Mouse (Mus musculus): Measurements from ENCODE around the gene Slc26a1. TPM values are rescaled to one million over a fixed set of nuclear protein-coding genes. Genes with fewer than 3 reads are reported as not detected.

Slc26a1 gene
- polyA plus RNA-seq (2012; rRNA removed), result 19.4 and 24.4 TPM in 2 replicates

DNA sequence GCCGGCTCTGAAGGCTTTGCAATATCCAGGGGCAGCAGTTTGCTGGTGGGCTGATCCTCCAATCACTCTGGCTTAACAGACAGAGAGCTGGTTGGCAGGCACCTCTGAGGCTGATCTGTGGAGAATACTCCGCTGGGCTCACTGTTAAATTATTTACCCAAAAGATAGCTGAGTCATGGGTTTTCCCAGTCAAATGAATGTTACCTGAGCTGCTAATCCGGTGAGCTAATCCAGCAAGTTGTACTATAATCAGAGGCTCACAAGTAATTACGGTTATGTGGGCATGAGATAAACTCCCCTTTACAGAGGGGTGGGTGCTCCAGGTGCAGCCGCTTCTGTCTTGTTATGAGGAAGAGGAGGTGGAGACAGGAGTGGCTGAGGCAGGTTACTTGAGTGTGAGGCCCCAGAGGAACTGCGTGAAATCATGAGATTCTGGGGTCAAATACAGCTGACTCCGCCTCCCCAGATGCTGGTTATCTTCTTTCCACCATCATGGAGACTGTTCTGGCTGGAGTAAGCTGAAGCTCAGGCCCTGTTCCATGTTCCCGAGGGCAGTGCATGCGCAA is at the start of gene Slc26a1:
TSS of gene Slc26a1 (minus strand) at position 319 of the 566 bp plus-strand sequence.

DNA sequence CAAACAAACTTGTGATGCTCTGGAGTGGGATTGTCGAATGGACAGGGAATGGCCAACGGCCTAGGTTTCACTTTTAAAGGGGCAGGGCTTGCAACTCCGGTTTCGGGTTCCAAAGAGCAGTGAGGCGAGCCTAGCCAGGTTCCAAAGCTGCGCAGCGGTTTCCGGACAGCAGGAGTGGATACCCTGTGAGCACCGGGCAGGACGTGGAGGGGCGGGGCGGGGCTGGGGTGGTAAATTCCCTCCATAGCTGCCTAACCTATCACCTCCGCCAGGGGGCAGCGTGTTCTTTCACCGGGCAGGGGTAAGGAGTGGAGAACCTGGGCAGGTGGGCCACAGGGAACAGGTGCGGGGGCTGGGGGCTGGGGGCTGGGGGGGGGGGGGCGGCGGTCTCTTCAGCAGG is 16.9 kb upstream of the Slc26a1 start, which contains the start of gene Fgfrl1:
TSS of gene Fgfrl1 (plus strand) at position 112 of the 400 bp plus-strand sequence.

DNA sequence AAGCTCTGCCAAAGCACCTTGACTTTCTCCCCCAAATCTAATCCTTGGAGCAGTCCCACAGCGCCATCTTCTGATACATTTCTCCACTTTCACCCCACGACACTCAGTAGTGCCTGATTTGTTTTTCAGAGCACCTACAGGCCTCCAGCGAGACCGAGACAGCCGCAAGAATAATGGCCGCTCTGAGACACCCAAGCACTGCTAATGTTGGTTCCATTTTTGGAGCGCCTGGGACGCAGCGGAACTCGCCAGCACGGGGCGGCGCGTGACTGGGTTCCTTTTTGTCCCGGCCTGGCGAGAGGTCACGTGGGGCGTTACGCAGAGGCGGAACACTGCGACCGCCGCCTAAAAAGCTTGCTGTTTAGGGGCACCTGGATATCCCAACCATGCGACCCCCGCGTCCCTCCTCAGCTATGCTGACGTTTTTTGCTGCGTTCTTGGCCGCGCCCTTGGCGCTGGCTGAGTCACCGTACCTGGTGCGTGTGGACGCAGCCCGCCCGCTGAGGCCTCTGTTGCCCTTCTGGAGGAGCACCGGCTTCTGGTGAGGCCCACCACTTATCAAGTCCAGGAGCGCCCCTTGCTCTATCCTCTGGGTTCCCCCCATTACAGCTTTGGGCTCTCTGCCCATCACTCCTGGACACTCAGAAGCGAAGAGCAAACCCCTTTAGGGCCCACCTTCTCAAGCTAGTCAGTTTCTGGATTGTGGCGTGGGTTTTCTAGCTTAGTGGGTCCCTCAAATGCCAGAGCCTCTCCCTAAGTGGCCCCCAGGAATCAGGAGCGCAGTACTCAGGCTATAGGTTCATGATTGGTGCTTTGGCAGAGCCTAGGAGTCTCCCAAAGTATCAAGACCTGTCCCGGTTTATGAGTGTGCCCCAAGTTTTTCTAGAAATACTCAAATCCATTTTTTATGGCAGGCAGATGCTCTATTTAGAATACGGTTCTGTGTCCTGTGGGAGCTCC is 6.1 kb downstream of the Slc26a1 start, which contains the start of gene Dgkq:
TSS of gene Dgkq (minus strand) at position 696 of the 960 bp plus-strand sequence.

DNA sequence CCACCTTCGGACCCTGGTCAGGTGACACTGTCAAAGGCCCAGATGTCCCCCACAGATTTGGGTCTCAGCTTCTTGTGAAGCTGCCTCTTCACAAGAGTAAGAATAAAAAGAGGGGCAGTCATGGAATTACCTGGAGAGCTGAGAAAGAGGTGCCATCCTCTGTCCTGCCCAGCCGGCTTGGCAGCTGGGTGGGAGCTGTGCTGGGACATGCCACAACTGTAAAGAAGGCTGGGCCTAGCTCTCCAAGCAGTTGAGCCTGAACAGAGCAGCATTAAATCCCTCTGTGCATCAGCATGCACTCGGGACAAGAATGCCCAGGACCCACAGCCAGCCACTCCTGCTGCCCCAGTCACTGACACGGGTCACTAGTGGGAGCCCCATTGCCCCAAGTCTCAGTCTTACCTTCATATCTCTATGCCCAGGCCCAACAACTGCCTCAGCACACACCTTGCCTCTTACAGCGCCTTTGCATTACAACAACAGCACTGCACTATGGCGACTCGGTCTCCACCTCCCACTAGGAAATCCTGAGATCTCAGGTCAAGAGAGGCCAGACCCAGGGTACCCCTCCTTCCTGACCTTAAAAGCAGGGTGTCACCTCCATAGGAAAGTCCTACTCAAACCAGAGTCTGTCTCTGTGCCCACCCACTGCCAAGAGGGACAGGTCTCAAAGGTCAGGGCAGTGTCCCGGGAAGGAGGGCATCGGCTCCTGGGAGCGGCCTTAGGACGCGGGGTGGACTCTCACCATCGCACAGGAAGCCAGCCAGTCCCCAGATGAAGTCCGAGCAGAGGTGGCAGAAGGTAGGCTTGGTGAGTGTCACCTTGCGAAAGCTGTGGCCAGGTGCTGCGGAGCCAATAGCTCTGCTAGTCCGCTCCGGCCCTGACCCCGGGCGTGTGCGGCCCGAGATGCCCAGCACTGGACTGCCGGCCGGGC is 15.4 kb downstream of the Slc26a1 start, which contains the start of gene Idua:
TSS of gene Idua (plus strand) at position 634 of the 934 bp plus-strand sequence.

DNA sequence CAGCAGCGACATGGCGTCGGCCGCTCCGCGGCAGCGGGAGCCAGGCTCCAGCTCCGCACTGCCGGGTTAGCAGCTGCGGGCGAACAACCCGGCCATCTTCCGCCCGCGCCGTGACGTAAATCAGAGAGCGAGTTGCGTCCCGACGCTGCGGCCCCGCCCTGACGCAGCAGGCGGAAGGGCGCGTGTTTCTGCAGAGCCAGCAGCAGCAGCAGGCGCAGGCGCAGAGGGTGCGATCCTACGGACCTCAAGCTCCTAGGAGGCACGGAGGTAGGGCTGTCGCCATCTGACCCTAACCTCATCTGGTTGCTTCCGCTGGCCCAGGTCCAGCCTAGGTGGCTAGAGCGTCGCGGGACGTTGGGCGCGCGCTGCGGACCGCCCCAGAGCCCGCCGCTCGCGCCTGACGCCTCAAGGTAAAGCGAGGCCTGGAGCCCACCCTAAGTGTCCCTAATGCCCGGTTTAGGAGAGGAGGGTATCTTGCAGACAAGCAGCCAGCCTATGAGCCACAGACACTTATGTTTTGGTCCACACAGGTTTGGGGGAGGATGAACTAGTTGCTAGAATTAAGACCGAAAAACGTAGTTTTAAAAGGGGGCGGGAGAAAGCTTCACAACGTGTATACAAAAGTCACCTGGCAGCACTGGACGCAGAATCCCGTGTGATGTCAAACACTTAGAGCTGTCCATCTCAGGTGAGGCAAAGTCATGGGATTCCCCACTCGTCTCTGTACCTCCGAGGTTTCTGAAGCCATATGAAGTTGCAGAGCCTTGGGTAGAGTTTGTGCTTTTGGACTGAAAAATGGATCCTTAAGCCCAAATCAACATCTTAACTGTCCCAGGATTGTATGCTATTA is 45.5 kb downstream of the Slc26a1 start, which contains the start of the genes Gak and Tmem175:
TSS of gene Gak (minus strand) at position 122 of the 850 bp plus-strand sequence.
TSS of gene Tmem175 (plus strand) at position 137 of the 850 bp plus-strand sequence.

Other genes starting within 250 kb of the Slc26a1 start
- gene Atp5k, start 241.1 kb downstream of the Slc26a1 start, polyA plus RNA-seq (2012; rRNA removed), result 78.4 and 83.0 TPM in 2 replicates
- gene Mfsd7a, start 226.7 kb downstream of the Slc26a1 start, polyA plus RNA-seq (2012; rRNA removed), result 1.6 TPM in 2 replicates
- gene Pcgf3, start 214.3 kb downstream of the Slc26a1 start, polyA plus RNA-seq (2012; rRNA removed), result 4.8 and 5.7 TPM in 2 replicates
- gene Cplx1, start 125.5 kb downstream of the Slc26a1 start, polyA plus RNA-seq (2012; rRNA removed), result 0.01 TPM in 2 replicates
- 20.4 and 23.1 TPM in 2 replicates for gene Gak, start 45.8 kb downstream of the Slc26a1 start, polyA plus RNA-seq (2012; rRNA removed)
- 7.3 and 7.5 TPM in 2 replicates for gene Tmem175, start 45.8 kb downstream of the Slc26a1 start, polyA plus RNA-seq (2012; rRNA removed)
- 3.8 and 5.2 TPM in 2 replicates for gene Idua, start 15.2 kb downstream of the Slc26a1 start, polyA plus RNA-seq (2012; rRNA removed)
- 7.9 and 8.5 TPM in 2 replicates for gene Dgkq, start 5.9 kb downstream of the Slc26a1 start, polyA plus RNA-seq (2012; rRNA removed)
- 8.3 and 8.5 TPM in 2 replicates for gene Fgfrl1, start 16.8 kb upstream of the Slc26a1 start, polyA plus RNA-seq (2012; rRNA removed)
- gene Rnf212, start 99.4 kb upstream of the Slc26a1 start, polyA plus RNA-seq (2012; rRNA removed), result 1.2 and 2.3 TPM in 2 replicates
- gene Tmed11, start 119.8 kb upstream of the Slc26a1 start, polyA plus RNA-seq (2012; rRNA removed), result not detected in 2 replicates
- gene Vmn2r8, start 133.3 kb upstream of the Slc26a1 start, polyA plus RNA-seq (2012; rRNA removed), result not detected in 2 replicates
- not detected in 2 replicates for gene Vmn2r9, start 177.0 kb upstream of the Slc26a1 start, polyA plus RNA-seq (2012; rRNA removed)